Mouse (Mus musculus): Measurements from ENCODE around the gene Rasal3. TPM values are rescaled to one million over a fixed set of nuclear protein-coding genes. Genes with fewer than 3 reads are reported as not detected.

Gene Rasal3
- polyA plus RNA-seq, 1 experiment, result 0.96 TPM

DNA sequence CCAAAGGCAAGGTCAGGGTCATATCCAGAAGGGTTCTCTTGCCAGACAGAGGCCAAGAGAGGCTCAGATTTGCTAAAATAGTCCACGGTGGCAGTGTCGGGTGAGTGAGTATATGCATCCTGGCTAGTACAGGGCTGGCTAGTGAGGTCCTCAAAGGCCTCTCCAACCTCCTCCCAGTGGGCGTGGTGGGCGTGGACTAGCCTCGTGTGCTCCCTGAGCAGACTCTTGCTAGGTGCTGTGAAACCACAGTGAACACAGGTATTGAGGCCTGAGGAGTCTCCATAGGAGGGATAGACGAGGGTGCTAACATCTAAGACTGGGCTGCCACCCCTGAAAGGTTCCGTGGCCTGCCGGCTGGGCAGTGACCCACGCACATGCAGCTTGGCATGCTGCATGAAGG is 26.2 kb downstream of the Rasal3 start:
- TF ChIP-seq EP300 (IDR thresholded peaks at IDR 0.05; ENCODE audit: insufficient read depth, low read depth, low read length) (0 out of 2 replicates have a peak, but pooled peaks have one; percentile 16), POLR2A (IDR thresholded peaks at IDR 0.05; ENCODE audit: insufficient read depth, low read length) (no peak)
- peak overlapping the region; percentile 58 for H3K9ac ChIP-seq (ENCODE audit: low read depth, poor library complexity, severe bottlenecking)
- H3K27me3 ChIP-seq (ENCODE audit: control insufficient read depth, insufficient read depth, low read length, poor library complexity, severe bottlenecking), result no peaks in the 10 kb centered on the region

GRCm38 (mm10) chr17:32376475-32376874 is 26.9 kb downstream of the Rasal3 start:
- H3K9ac ChIP-seq (ENCODE audit: low read depth, poor library complexity, severe bottlenecking), result peak overlapping the region; percentile 58
- peaks cover 2% of the 10 kb centered on the region for H3K4me1 ChIP-seq (ENCODE audit: control insufficient read depth, insufficient read depth, low read length)
- H3K36me3 ChIP-seq (ENCODE audit: control insufficient read depth, insufficient read depth, low read length, poor library complexity, severe bottlenecking), result peaks cover 7% of the 10 kb centered on the region
- H3K4me3 ChIP-seq (ENCODE audit: low read depth, low read length), result peak overlapping the region; percentile 27
- H3K9me3 ChIP-seq (replicated peaks; ENCODE audit: control insufficient read depth, insufficient read depth, low read length, poor library complexity, severe bottlenecking), result no peaks in the 10 kb centered on the region
- H3K27me3 ChIP-seq (ENCODE audit: control insufficient read depth, insufficient read depth, low read length, poor library complexity, severe bottlenecking), result no peaks in the 10 kb centered on the region
- peak overlapping the region; percentile 97 for H3K27ac ChIP-seq (ENCODE audit: insufficient read depth, low read length)
- TF ChIP-seq EP300 (IDR thresholded peaks at IDR 0.05; ENCODE audit: insufficient read depth, low read depth, low read length) (no peak), CTCF (IDR thresholded peaks at IDR 0.05; ENCODE audit: low read depth, low read length) (no peak), POLR2A (IDR thresholded peaks at IDR 0.05; ENCODE audit: insufficient read depth, low read length) (no peak)

More for the DNA sequence above, 26.2 kb downstream of the Rasal3 start:
- peaks cover 2% of the 10 kb centered on the region for H3K4me1 ChIP-seq (ENCODE audit: control insufficient read depth, insufficient read depth, low read length)
- H3K4me3 ChIP-seq (ENCODE audit: low read depth, low read length), result no peak overlapping the region
- peak overlapping the region; percentile 97 for H3K27ac ChIP-seq (ENCODE audit: insufficient read depth, low read length)
- H3K36me3 ChIP-seq (ENCODE audit: control insufficient read depth, insufficient read depth, low read length, poor library complexity, severe bottlenecking), result peaks cover 7% of the 10 kb centered on the region
- no peaks in the 10 kb centered on the region for H3K9me3 ChIP-seq (replicated peaks; ENCODE audit: control insufficient read depth, insufficient read depth, low read length, poor library complexity, severe bottlenecking)

DNA sequence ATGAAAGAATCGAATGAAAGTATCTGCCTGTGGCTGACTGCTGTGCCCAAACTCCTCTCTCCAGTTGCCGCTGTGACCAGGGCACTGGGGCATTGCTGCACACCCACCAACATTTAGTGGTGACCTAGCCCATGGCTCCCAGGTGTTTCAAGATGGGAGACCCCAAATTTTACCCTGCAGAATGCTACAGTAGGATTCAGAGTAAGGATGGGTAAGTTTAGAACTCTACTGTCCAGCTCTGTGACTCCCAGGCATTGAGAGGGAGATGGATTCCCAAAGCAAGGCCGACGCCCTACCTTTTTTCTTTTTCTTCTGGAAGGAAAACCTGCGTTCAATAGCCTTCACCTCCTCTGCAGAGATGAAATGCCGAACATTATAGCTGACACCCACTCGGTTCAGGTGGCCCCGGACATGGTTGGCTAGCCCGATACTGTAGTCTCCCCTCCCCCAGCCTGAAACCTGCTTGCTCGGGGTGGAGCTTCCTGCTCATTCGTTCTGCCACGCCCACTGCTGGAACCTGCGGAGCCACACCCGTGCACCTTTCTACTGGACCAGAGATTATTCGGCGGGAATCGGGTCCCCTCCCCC is 34.3 kb downstream of the Rasal3 start:
- H3K4me3 ChIP-seq (ENCODE audit: low read depth, low read length), result peak overlapping the region; percentile 97
- H3K36me3 ChIP-seq (ENCODE audit: control insufficient read depth, insufficient read depth, low read length, poor library complexity, severe bottlenecking), result peaks cover 10% of the 10 kb centered on the region
- TF ChIP-seq POLR2A (IDR thresholded peaks at IDR 0.05; ENCODE audit: insufficient read depth, low read length), result no peak
- TF ChIP-seq CTCF (IDR thresholded peaks at IDR 0.05; ENCODE audit: low read depth, low read length), result no peak
- TF ChIP-seq EP300 (IDR thresholded peaks at IDR 0.05; ENCODE audit: insufficient read depth, low read depth, low read length), result no peak
- H3K4me1 ChIP-seq (ENCODE audit: control insufficient read depth, insufficient read depth, low read length), result no peaks in the 10 kb centered on the region
- H3K27ac ChIP-seq (ENCODE audit: insufficient read depth, low read length), result peak overlapping the region; percentile 85
- H3K9ac ChIP-seq (ENCODE audit: low read depth, poor library complexity, severe bottlenecking), result peak overlapping the region; percentile 88
- H3K27me3 ChIP-seq (ENCODE audit: control insufficient read depth, insufficient read depth, low read length, poor library complexity, severe bottlenecking), result no peaks in the 10 kb centered on the region
- no peaks in the 10 kb centered on the region for H3K9me3 ChIP-seq (replicated peaks; ENCODE audit: control insufficient read depth, insufficient read depth, low read length, poor library complexity, severe bottlenecking)

DNA sequence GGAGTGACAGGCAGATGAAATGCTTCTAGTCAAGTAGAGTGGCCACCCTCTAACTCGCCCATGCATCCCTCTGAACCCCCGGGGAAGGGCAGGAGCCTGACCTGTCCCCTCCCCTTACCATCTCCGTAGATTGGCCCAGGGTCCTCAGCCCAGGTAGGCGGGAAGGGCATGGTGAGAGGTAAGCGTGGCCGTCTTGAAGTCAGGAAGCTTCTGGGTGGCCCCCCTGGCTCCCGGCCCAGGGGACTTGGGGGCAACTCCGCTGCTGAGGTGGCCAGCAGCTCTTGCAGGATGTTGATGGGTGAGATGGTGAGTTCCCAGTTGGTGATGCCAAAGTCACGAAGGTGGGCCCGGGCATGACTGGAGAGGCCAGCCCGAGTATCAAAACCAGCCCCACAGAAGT is 35.7 kb downstream of the Rasal3 start:
- Histone ChIP-seq H3K27me3 (ENCODE audit: control insufficient read depth, insufficient read depth, low read length, poor library complexity, severe bottlenecking) (no peaks in the 10 kb centered on the region), H3K4me1 (ENCODE audit: control insufficient read depth, insufficient read depth, low read length) (peaks cover 2% of the 10 kb centered on the region), H3K9me3 (replicated peaks; ENCODE audit: control insufficient read depth, insufficient read depth, low read length, poor library complexity, severe bottlenecking) (no peaks in the 10 kb centered on the region), H3K4me3 (ENCODE audit: low read depth, low read length) (peak overlapping the region; percentile 31), H3K27ac (ENCODE audit: insufficient read depth, low read length) (peak overlapping the region; percentile 8; the same call in 1 of the 2 replicates), H3K9ac (ENCODE audit: low read depth, poor library complexity, severe bottlenecking) (peak overlapping the region; percentile 88), H3K36me3 (ENCODE audit: control insufficient read depth, insufficient read depth, low read length, poor library complexity, severe bottlenecking) (peaks cover 10% of the 10 kb centered on the region)
- no peak for TF ChIP-seq EP300 (IDR thresholded peaks at IDR 0.05; ENCODE audit: insufficient read depth, low read depth, low read length)
- TF ChIP-seq CTCF (IDR thresholded peaks at IDR 0.05; ENCODE audit: low read depth, low read length), result no peak

GRCm38 (mm10) chr17:32365296-32365695 is 38.1 kb downstream of the Rasal3 start:
- H3K4me3 ChIP-seq (ENCODE audit: low read depth, low read length), result no peak overlapping the region
- H3K9ac ChIP-seq (ENCODE audit: low read depth, poor library complexity, severe bottlenecking), result peak overlapping the region; percentile 10
- peaks cover 2% of the 10 kb centered on the region for H3K4me1 ChIP-seq (ENCODE audit: control insufficient read depth, insufficient read depth, low read length)
- peaks cover 29% of the 10 kb centered on the region for H3K36me3 ChIP-seq (ENCODE audit: control insufficient read depth, insufficient read depth, low read length, poor library complexity, severe bottlenecking)
- H3K27me3 ChIP-seq (ENCODE audit: control insufficient read depth, insufficient read depth, low read length, poor library complexity, severe bottlenecking), result no peaks in the 10 kb centered on the region
- TF ChIP-seq EP300 (IDR thresholded peaks at IDR 0.05; ENCODE audit: insufficient read depth, low read depth, low read length) (no peak), POLR2A (IDR thresholded peaks at IDR 0.05; ENCODE audit: insufficient read depth, low read length) (no peak), CTCF (IDR thresholded peaks at IDR 0.05; ENCODE audit: low read depth, low read length) (no peak)
- no peaks in the 10 kb centered on the region for H3K9me3 ChIP-seq (replicated peaks; ENCODE audit: control insufficient read depth, insufficient read depth, low read length, poor library complexity, severe bottlenecking)
- H3K27ac ChIP-seq (ENCODE audit: insufficient read depth, low read length), result peak overlapping the region; percentile 86

GRCm38 (mm10) chr17:32364850-32365249 is 38.5 kb downstream of the Rasal3 start:
- Histone ChIP-seq H3K4me1 (ENCODE audit: control insufficient read depth, insufficient read depth, low read length) (peaks cover 2% of the 10 kb centered on the region), H3K9me3 (replicated peaks; ENCODE audit: control insufficient read depth, insufficient read depth, low read length, poor library complexity, severe bottlenecking) (no peaks in the 10 kb centered on the region), H3K36me3 (ENCODE audit: control insufficient read depth, insufficient read depth, low read length, poor library complexity, severe bottlenecking) (peaks cover 34% of the 10 kb centered on the region), H3K9ac (ENCODE audit: low read depth, poor library complexity, severe bottlenecking) (peak overlapping the region; percentile 10; the same call in 1 of the 2 replicates), H3K27me3 (ENCODE audit: control insufficient read depth, insufficient read depth, low read length, poor library complexity, severe bottlenecking) (no peaks in the 10 kb centered on the region), H3K27ac (ENCODE audit: insufficient read depth, low read length) (peak overlapping the region; percentile 86), H3K4me3 (ENCODE audit: low read depth, low read length) (peak overlapping the region; percentile 56)
- TF ChIP-seq POLR2A (IDR thresholded peaks at IDR 0.05; ENCODE audit: insufficient read depth, low read length) (no peak), EP300 (IDR thresholded peaks at IDR 0.05; ENCODE audit: insufficient read depth, low read depth, low read length) (no peak), CTCF (IDR thresholded peaks at IDR 0.05; ENCODE audit: low read depth, low read length) (no peak)
